Mouse (Mus musculus) gonadal fat pad, adult 2 months (tissue): Measurements from ENCODE around the gene Gm43738. TPM values are rescaled to one million over a fixed set of nuclear protein-coding genes. Genes with fewer than 3 reads are reported as not detected.
"Not testable (repeated sequence)": the region's sequence is repeated elsewhere in the genome, so short reads cannot be mapped to it uniquely, and the experiment has no call there.

ENCODE experiments used
- DNase-seq: peaks from one replicate; pipeline ENCODE4 v3.0.0-alpha.2; 2012; ENCODE audit warnings: low read depth
- polyA plus RNA-seq: library from polyadenylated mRNA; depleted of rRNA; stranded (reverse); fragments of >200 nt; gene quantifications from 2 replicates; pipeline ENCODE4 v1.2.3, GENCODE M21; 2012

Gene Gm43738
- polyA plus RNA-seq, 1 experiment, result not detected

- peak; percentile 90 for DNase-seq
Observed at GRCm38 (mm10) chr3:89101812-89102494, 1.1 kb upstream of the Gm43738 start, which contains the start of gene Fdps. Fdps (minus strand) TSS chr3:89101959.

DNA sequence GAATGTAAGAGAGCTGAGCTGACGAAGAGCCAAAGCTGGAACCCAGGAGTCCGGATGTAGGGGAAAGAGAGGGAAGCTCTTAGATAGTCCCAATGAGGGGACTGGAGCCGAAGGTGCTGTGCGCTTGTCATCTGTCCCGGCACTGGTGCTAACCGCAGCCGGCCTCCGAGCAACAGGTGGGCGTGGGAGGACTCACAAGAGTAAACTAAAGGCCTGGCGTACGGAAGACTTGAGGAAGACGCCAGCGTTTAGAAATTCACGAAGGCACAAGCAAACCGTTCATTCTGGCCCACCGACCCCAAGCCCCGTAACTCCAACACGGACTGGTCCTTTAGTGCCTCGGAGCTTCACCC, 536 bp upstream of the Gm43738 start:
- DNase-seq, result no peak

- no peak for DNase-seq
Observed at GRCm38 (mm10) chr3:89094021-89094420, 6.9 kb downstream of the Gm43738 start.

GRCm38 (mm10) chr3:89093175-89093574, 7.7 kb downstream of the Gm43738 start, which contains the start of gene Rusc1:
Rusc1 (minus strand) TSS chr3:89093311.
- no peak for DNase-seq

- no peak for DNase-seq
Observed at GRCm38 (mm10) chr3:89092509-89093090, 8.3 kb downstream of the Gm43738 start.

DNA sequence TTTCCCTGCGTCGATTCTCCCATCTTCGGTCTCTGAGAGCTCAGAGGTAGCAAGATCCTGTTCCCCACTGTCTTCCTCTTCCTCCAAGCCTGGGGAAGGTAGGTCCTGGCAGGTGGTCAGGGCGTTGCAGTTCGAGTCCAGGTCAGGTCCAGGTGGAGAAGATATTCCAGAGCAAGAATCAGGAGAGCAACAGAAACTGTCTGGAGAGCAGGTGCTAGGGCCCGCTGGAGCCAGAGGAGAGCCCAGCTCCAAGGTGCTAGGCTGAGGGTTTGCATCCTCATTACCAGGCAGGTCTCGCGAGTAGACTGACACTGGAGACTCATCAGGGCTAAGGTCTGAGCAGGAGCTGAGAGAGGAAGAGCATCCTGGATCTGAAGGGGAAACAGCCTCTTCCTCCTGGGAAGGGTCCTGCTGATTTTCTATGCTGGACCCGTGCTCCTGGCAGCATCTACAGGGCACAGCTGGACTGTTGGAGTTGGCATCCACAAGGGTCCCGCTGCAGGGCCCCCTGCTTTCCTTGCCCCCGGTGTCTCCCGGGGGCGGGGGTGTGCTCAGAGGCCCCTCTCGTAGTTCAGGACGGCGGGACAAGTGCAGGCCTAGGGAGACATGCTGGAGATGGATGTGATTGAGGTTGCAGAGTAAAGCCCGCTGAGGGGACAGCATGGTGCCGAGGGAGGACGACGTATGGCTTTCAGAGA, 8.9 kb downstream of the Gm43738 start:
- no peak for DNase-seq

DNA sequence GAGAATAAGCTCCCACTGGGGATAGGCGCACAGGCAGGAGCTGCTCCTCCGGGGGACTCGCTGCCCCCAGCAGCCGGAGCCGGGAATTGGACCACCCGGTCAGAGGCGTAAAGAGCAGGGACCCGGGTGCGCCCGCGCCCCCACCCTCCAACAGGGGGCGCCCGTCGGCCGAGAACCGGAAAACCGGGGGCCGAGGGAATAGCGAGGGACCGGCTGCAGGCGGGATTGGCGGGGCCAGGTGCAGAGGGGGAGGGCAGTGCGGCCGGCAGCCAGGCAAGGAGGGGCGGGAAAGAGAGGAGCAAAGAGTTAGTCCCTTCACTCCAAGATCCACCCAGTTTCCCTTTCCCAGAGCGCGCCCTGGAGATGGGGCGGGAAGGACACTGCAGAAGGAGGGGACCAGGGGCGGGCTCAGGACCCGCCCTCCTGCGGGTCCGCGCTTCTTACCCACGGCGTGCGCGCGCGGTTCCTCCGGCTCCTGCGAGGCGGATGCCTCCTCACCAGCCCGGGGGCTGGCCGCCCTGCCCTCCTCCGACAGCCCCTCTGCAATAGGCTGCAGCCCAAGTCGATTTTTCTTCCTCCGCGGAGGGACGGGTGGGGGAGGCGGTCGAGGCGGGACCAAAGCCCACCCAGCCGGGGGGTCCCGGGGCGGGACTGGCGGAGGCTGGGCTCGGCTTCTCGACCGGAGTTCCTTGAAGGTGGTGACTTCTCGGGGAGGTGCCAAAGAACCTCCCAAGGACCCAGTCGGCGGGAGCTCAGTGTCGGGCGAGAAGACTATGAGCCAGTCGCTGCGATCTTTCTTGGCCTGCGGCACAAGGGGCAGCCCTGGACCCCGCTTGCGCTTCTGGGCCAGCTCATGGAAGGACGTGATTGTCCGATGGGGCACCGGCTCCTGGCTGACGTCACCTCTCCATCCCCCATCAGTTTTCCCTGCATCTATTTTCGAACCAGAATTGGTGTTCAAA, 9.9 kb downstream of the Gm43738 start:
- no peak for DNase-seq

GRCm38 (mm10) chr3:89089882-89090591, 10.9 kb downstream of the Gm43738 start:
- peak; percentile 71 for DNase-seq

DNA sequence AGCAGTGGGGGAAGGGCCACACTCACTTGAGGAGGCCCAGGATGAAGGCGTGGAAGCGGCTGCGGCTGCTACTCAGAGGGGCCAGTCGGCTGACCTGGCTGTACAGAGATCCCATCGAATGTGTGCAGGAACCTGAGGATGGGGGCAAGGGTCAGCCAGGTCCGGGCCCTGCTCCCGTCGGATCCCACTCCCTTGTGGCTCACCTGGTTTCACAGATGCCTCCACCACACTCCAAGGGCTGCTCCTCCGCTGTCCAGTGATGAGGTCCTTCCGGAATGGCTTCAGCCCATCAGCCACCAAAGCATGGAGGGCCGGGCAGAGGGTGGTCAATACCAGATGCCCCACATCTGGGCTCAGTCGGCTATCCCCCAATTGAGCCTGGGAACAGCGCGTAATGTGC, 11.9 kb downstream of the Gm43738 start:
- DNase-seq, result no peak

DNA sequence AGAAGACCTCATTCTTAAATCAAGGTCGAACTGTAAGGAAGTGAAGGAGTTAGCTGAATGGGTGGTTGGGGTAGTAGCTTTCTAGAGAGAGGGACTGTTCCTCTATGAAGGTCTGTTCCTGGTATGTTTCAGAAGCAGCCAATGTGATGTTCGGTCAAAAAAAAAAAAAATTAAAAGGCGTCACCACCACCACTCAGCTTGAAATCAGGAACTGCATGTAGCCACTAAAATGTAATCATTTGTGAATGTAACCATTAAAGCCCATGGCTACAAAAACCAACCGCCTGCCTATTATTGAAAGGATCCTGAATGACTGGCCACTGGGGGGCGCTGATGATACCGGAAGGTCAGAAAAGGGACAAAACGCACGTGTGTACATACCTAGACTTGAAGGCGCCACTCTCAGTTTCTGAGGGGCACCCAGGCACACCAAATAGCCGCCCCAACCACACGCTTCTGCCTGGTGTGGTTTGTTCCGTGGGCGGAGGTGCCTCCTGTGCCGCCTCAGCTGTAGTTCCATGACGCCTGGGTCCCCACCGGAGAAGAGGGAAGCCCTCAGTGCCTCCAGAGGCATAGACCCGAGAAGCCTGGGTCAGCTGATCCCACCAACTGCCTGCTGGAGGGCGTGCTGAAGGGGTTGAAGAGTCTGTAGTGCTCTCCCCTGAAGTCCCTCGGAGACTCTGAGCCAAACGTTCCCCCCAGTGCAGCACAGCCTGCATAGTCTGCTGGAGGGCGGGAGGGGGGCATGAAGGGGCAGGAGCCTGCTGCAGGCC, 13.4 kb downstream of the Gm43738 start:
- DNase-seq, result no peak

DNA sequence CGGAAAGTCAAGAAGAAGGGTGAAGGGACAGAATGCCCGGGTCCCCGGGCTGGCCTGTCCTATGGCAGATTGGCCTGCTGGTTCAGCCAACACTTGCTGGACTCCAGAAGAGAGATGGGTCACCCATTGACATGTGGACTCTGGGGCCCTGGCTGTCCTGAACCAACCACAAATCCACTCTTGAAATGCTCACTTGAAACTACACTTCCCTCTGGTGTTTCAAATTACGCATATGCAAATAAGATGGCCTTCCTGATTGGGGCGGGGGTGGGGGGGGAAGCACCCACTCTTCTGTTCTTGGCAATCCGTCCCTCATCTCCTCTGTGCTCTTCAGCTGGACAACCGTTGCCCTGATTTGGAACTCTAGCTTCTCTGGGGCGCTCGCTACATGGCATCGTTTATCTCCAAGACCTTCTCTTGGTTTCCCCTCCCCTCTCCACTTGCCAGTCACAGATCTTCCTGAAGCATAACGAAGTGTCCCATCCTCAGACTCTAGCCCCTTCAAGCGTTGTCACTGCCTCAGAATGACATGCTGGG, 16.2 kb downstream of the Gm43738 start:
- DNase-seq, result no peak

GRCm38 (mm10) chr3:89084133-89084532, 16.8 kb downstream of the Gm43738 start:
- DNase-seq, result no peak

DNA sequence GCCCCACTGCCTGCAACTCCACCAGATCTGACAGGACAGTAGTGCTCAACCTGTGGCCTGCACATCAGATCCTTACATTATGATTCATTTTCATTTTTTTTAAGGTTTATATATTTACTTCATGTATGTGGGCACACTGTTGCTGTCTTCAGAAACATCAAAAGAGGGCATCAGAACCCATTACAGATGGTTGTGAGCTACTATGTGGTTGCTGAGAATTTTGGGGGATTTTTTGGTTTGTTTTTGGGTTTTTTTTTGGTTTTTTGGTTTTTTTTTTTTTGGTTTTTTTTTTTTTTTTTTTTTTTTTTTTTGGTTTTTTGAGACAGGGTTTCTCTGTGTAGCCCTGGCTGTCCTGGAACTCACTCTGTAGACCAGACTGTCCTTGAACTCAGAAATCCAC, 18.6 kb downstream of the Gm43738 start:
- not testable (repeated sequence) for DNase-seq

- DNase-seq, result no peak
Observed at GRCm38 (mm10) chr3:89077383-89077782, 23.5 kb downstream of the Gm43738 start.

DNA sequence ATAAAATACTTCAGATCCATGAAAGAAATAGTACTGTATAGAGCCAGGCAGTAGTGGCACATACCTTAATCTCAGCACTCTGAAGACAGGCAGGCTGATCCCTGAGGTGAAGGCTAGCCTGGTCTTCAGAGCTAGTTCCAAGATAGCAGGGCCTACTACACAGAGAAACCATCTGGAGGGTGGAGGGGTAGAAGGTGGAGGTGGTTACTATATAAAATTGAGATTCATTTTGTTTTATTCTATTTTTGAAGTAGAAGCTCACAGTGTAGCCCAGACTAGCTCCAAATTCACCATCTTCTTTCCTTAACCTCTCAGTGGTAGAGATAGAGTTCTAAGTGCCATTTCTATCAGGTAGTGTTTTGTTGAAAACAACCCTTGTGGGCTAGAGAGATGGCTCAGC, 33.6 kb downstream of the Gm43738 start:
- no peak for DNase-seq

DNA sequence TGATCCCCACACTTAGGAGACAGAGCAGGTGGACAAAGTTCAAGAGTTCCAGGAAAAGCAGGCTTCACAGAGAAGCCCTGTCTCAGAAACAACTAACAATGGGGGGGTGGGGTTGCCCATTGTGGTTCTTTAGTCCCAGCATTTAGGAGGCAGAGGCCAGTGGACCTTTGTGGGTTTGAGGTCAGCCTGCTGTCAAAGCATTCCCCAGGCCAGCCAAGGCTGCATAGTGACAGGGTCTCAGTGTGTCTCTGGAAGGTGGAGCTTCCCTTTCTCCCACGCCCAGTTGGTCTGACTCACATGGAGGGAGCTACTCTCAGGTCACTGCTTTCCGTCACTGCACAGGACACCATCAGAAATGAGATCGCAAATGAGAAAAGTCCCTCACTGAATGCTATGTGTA, 39.2 kb downstream of the Gm43738 start:
- DNase-seq, result no peak

DNA sequence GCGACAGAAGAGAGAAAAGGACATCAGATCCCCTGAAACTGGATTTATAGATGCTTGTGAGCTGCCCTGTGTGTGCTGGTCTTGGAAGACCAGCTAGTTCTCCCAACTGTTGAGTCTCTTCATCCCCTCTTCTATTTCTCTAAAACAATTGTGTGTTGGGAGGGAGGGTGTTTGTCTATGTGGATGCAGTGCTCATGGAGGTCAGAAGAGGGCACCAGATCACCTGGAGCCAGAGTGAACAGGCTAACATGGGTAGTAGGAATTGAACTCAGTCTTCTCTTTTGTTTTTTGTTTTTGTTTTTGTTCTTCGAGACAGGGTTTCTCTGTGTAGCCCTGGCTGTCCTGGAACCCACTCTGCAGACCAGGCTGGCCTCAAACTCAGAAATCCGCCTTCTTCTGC, 42.1 kb downstream of the Gm43738 start:
- no peak for DNase-seq

DNA sequence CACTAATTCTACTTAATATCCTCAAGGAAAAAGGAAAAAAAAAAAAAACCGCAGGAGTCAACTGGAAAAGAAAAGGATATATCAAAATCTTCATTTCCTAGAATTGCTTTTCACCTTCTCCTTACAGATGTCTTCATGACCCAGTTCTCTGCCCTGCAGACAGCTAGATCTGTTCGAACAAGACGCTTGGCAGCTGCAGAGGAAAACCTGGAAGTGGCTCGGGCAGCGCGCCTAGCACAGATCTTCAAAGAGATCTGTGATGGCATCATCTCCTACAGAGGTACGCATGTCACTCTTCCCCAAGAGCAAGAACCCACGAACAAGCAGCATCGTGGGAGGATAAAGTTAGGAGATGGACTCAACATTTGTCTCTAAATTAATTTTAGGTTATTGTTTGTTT, 42.5 kb downstream of the Gm43738 start:
- DNase-seq, result peak; percentile 36

DNA sequence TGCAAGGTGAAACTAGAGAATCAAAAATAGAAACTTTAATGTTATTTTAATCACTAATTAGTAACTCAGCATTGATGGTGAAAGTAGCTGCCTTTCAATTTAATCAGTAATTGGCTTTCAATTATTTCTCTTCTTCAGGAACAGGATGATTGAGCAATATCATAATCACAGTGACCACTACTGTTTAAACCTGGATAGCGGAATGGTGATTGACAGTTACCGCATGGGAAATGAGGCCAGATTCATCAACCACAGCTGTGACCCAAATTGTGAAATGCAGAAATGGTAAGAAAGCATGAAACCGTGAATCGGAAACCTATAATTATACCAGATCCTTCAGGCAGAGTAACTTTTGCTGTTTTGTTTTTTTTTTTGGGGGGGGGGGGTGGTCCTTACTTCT, 57.5 kb downstream of the Gm43738 start:
- no peak for DNase-seq
